Mouse (Mus musculus) stomach, embryonic 14.5 days (tissue): ENCODE measurements at regions not wholly inside any gene's neighbourhood (a gene's known extent, or its start where the extent isn't known, plus 50 kb on each side); places are given as distances from the start of the nearest gene placed in this dataset.

ENCODE experiments used
- ATAC-seq: fragments of 200-750 bp; cut with Nextera tagmentation; 2 replicates; pipeline ENCODE4 v1.8.0; 2017; ENCODE audit warnings: low read depth, moderate TSS enrichment; ENCODE audit not compliant: insufficient number of reproducible peaks, insufficient read depth, low FRiP score
- H3K27ac ChIP-seq: fragments of 300-500 bp; sonication (generic); 2 replicates; pipeline ENCODE4 v1.5.1; 2014; ENCODE audit warnings: mild to moderate bottlenecking, low read length, moderate library complexity, mixed read lengths
- H3K27me3 ChIP-seq: fragments of 300-500 bp; sonication (generic); 2 replicates; pipeline ENCODE4 v1.6.1; 2014; ENCODE audit warnings: low read length, control low read depth, mixed read lengths; ENCODE audit not compliant: control insufficient read depth, insufficient read depth
- H3K36me3 ChIP-seq: fragments of 300-500 bp; sonication (generic); 2 replicates; pipeline ENCODE4 v1.6.1; 2014; ENCODE audit warnings: mild to moderate bottlenecking, control low read depth, low read length, moderate library complexity, mixed read lengths; ENCODE audit not compliant: control insufficient read depth, insufficient read depth
- H3K4me1 ChIP-seq: fragments of 300-500 bp; sonication (generic); 2 replicates; pipeline ENCODE4 v1.6.1; 2014; ENCODE audit warnings: low read length, control low read depth, mixed read lengths; ENCODE audit not compliant: control insufficient read depth, insufficient read depth
- H3K4me2 ChIP-seq: fragments of 300-500 bp; sonication (generic); replicated peaks from 2 replicates; pipeline ENCODE4 v1.6.1; 2014; ENCODE audit warnings: low read depth, low read length, control low read depth
- H3K4me3 ChIP-seq: fragments of 300-500 bp; sonication (generic); 2 replicates; pipeline ENCODE4 v1.5.1; 2014; ENCODE audit warnings: low read depth, low read length, control low read depth
- H3K9ac ChIP-seq: fragments of 300-500 bp; sonication (generic); replicated peaks from 2 replicates; pipeline ENCODE4 v1.6.1; 2014; ENCODE audit warnings: low read depth, mild to moderate bottlenecking, control low read depth, low read length, moderate library complexity, mixed read lengths
- H3K9me3 ChIP-seq: fragments of 300-500 bp; sonication (generic); 2 replicates; pipeline ENCODE4 v1.6.1; 2016; ENCODE audit warnings: low read depth, low read length, control low read depth; ENCODE audit not compliant: control insufficient read depth
- WGBS: fragments of 180-500 bp; shearing (Covaris S2); extraction: QIAGEN DNeasy Blood & Tissue Kit; methylation state at CpG from one replicate; pipeline ENCODE4 v1.1.7; 2014; 5-methylcytosine and 5-hydroxymethylcytosine counted together

DNA sequence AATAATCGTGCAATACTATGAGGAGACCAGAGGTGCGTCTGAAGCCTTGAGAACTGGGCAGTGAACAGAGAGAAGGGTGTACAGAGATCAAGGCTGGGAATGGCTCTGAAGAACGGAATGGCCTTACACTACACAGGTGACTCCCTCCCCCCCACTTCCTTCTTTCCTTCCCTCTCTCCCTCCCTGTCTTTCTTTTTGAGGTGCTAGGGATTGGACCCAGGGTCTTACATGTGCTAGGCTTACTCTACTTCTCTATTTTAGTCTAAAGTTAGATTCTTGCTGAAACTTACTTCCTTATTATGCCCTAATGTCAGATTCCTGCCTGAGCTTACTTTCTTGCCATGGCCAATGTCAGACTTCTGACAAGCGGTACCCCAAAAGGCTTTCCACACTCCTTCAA, 176.2 kb upstream of the Gadl1 start:
- no peak for ATAC-seq
- 87% methylated on average over 4 of the region's 4 CpGs for WGBS
- H3K36me3 ChIP-seq, result no peaks in the 10 kb centered on the region

DNA sequence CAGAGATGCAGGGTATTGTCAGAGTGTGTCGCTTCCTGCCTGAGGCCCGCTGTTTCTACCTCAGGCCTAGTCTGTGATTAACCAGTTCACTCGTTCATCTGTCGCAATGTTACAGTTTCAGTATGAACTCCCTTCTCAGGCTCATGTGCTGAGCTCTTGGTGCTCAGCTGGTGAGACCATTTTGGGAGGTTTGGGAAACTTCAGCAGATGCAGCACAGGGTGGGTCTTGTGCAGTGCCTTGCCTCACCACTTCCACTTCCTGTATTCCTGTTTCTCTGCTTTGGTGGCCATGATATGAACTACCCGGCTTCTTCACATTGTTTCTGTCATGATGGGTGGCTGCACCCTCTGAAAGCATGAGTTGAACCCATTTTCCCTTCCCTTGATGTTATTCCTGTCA, 169.3 kb upstream of the Gadl1 start:
- no peaks in the 10 kb centered on the region for H3K4me1 ChIP-seq
- no peak overlapping the region for H3K27ac ChIP-seq
- WGBS, result 88% methylated on average over 5 of the region's 5 CpGs

More for the DNA sequence above, 176.2 kb upstream of the Gadl1 start:
- Histone ChIP-seq H3K27ac (no peak overlapping the region), H3K9me3 (no peaks in the 10 kb centered on the region), H3K9ac (no peak overlapping the region), H3K4me2 (no peak overlapping the region), H3K4me3 (no peak overlapping the region), H3K4me1 (0 out of 2 replicates have a peak, but pooled peaks cover 3% of the 10 kb centered on the region), H3K27me3 (no peaks in the 10 kb centered on the region)

DNA sequence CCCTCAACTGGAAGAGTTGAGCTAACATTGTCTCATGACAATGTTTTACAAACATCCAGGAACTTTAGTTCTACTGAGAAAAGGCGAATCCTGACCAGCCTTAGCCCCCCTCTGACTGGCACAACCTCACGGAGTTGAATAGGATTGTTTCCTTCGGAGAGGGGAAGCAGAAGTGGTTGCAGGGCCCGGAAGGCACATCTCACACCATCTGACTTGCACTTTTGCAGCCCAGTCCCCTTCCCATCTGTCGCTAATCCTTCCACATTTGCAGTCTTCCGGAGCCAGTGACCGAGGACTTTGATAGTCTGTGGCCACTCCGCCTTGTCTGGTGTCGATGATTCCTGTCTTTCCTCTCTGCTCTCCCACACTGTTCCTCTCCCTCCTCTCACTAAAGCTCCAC, 162.8 kb upstream of the Gadl1 start:
- Histone ChIP-seq H3K36me3 (no peaks in the 10 kb centered on the region), H3K4me1 (no peaks in the 10 kb centered on the region), H3K9me3 (no peaks in the 10 kb centered on the region), H3K27ac (no peak overlapping the region), H3K4me3 (no peak overlapping the region), H3K27me3 (no peaks in the 10 kb centered on the region), H3K4me2 (no peak overlapping the region), H3K9ac (no peak overlapping the region)
- no peak for ATAC-seq
- WGBS, result 73% methylated on average over 9 of the region's 9 CpGs

More for the DNA sequence above, 169.3 kb upstream of the Gadl1 start:
- no peaks in the 10 kb centered on the region for H3K36me3 ChIP-seq
- no peaks in the 10 kb centered on the region for H3K9me3 ChIP-seq
- H3K9ac ChIP-seq, result no peak overlapping the region
- no peak overlapping the region for H3K4me2 ChIP-seq
- no peak overlapping the region for H3K4me3 ChIP-seq
- H3K27me3 ChIP-seq, result no peaks in the 10 kb centered on the region
- no peak for ATAC-seq

DNA sequence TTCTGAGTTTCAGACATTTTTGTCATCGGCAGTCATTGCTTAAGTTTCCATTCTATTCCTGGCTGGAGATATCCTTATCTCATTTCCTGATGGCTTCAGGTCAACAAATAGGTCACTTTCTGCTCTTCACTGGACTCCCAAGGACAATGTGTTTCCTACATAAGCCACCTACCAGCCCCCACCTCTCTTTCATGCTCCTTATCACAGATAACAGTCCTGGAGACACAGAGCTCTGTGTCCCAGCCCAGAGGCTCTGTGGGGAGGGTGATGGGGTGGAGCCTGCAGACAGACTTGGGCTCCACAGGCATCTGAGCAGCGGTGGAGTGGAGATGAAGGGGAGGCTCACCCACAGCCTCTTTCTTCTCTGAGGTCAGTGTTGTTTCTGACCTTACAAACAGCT, 148.8 kb upstream of the Gadl1 start:
- 0 out of 2 replicates have a peak, but pooled peaks cover 4% of the 10 kb centered on the region for H3K4me1 ChIP-seq
- no peak overlapping the region for H3K4me2 ChIP-seq
- no peak overlapping the region for H3K27ac ChIP-seq
- no peak overlapping the region for H3K4me3 ChIP-seq
- H3K9me3 ChIP-seq, result no peaks in the 10 kb centered on the region
- H3K36me3 ChIP-seq, result no peaks in the 10 kb centered on the region
- no peak overlapping the region for H3K9ac ChIP-seq
- WGBS, result 26% methylated on average over 2 of the region's 2 CpGs
- ATAC-seq, result no peak
- H3K27me3 ChIP-seq, result no peaks in the 10 kb centered on the region

DNA sequence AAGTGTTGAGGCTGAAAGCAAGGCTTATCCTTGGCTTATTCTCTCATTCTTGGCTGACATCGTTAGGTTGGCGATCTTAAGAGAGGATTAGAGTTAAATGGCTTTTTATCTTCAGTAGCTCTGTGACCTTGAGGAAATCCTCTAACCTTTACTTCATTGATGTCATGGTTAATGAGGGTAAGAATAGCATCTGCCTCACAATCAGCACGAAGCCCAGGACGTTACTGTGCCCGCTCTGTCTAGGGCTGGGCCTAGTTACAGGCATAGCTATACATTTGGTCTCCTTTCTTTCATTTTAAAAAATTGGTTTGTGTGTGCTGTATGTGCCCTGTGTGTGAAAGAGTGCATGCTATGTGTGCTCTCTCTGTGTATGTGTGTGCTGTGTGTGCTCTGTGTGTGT, 145.1 kb upstream of the Gadl1 start:
- Histone ChIP-seq H3K27ac (no peak overlapping the region), H3K4me1 (0 out of 2 replicates have a peak, but pooled peaks cover 4% of the 10 kb centered on the region), H3K4me3 (no peak overlapping the region), H3K27me3 (no peaks in the 10 kb centered on the region), H3K9me3 (no peaks in the 10 kb centered on the region), H3K36me3 (no peaks in the 10 kb centered on the region), H3K4me2 (no peak overlapping the region), H3K9ac (no peak overlapping the region)
- no peak for ATAC-seq
- WGBS, result 70% methylated on average over 5 of the region's 5 CpGs

DNA sequence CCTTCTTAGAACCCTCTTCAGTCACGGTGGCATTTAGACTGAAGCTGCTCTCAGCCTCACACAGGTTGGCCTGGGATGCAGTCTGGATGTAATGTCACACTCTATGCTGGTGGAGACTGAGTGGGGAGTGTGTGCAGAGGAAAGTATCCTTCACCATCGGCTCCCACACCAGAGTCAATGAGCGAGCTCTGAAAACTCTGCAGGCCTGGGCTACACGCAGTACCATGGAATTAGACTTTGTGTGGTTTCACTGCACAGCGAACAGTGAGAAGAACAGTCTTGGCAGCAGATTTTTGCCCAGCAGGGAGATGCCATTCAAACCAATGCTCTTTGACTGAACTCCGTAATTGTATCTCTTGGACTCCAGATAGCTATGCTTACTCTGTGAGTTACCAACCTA, 142.8 kb upstream of the Gadl1 start:
- WGBS, result 90% methylated on average over 6 of the region's 6 CpGs
- H3K27me3 ChIP-seq, result no peaks in the 10 kb centered on the region
- no peak overlapping the region for H3K4me3 ChIP-seq
- H3K4me1 ChIP-seq, result no peaks in the 10 kb centered on the region
- H3K36me3 ChIP-seq, result no peaks in the 10 kb centered on the region
- no peak overlapping the region for H3K4me2 ChIP-seq
- no peak for ATAC-seq
- no peak overlapping the region for H3K27ac ChIP-seq
- no peaks in the 10 kb centered on the region for H3K9me3 ChIP-seq
- H3K9ac ChIP-seq, result no peak overlapping the region

DNA sequence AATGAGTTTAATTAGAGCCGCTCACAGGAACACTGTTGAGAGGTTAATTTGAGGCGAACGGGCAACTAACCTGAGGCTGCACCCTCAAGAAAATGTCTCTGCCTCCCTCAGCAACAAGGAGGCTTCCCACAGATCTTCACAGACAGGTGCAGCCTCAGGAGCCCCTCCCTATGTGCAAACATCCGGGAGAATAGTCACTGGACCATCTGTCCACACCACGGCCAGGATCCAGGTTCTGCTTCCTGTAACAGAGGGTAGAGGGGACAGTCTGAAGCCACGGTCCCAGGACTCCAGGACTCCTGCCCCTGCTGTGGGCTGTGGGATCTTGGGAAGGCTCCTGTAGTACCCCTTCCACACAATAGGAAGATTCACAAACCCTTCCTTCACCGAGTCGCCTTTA, 134.1 kb upstream of the Gadl1 start:
- H3K4me2 ChIP-seq, result no peak overlapping the region
- no peaks in the 10 kb centered on the region for H3K27me3 ChIP-seq
- no peaks in the 10 kb centered on the region for H3K36me3 ChIP-seq
- no peaks in the 10 kb centered on the region for H3K9me3 ChIP-seq
- H3K27ac ChIP-seq, result no peak overlapping the region
- ATAC-seq, result no peak
- H3K4me3 ChIP-seq, result no peak overlapping the region
- 64% methylated on average over 8 of the region's 8 CpGs for WGBS
- no peak overlapping the region for H3K9ac ChIP-seq
- no peaks in the 10 kb centered on the region for H3K4me1 ChIP-seq

DNA sequence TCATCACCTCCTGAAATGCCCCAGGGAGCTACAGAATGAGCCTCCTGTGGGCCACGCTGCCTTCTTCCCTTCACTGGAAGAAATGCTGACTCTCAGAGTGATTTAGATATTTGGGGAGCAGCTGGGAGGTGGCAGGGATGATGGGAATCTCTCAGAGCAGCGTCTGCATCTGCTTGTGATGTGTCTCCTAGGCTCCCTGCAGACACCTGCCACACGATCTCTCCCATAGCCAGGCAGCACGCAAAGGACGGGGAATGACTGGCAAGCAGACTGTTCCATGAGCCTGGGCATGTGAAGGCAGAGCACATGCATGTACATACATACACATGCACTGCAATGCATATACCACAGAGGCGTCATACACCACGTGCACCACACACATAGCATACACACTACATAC, 133.4 kb upstream of the Gadl1 start:
- Histone ChIP-seq H3K4me2 (no peak overlapping the region), H3K9me3 (no peaks in the 10 kb centered on the region), H3K4me1 (no peaks in the 10 kb centered on the region), H3K4me3 (no peak overlapping the region), H3K27ac (no peak overlapping the region), H3K36me3 (no peaks in the 10 kb centered on the region), H3K9ac (no peak overlapping the region), H3K27me3 (no peaks in the 10 kb centered on the region)
- ATAC-seq, result no peak
- WGBS, result 92% methylated on average over 7 of the region's 7 CpGs

DNA sequence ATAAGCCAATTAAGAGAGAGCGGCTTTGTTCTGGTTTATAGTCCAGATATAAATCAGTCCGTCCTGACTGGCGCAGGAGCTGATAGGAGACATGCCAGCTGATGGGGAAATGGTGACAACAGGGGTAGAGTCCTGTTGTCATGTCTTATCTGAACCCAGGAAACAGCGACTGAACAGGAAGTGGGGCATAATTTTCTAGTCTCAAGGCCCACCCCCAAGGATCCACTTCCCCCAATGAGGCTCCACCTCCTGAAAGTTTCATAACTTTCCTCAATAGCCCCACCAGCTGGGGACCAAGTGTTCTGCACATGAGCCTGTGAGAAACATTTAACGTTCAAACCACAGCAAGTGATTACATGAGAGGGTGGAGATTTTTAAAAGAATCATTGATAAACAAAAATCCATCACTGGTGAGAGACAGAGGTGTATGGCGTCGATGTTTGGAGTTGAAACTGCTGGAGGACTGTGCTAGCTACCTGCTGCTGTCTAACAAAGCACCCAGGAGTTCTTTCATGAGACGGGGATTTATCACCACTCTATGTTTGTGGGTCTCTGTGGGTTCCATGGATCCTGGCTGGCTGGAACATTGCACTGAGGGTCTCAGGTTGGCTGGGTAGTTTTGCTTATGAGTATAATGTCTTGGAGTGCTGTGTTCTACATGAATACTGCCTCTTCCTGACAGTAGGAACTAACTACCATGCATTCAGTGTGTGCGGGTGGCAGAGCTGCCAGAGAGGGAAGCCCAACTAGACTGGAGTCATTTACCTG, 132.0 kb upstream of the Gadl1 start:
- no peak for ATAC-seq
- no peaks in the 10 kb centered on the region for H3K9me3 ChIP-seq
- H3K36me3 ChIP-seq, result no peaks in the 10 kb centered on the region
- no peak overlapping the region for H3K4me2 ChIP-seq
- no peak overlapping the region for H3K9ac ChIP-seq
- H3K4me1 ChIP-seq, result no peaks in the 10 kb centered on the region
- no peak overlapping the region for H3K4me3 ChIP-seq
- H3K27ac ChIP-seq, result no peak overlapping the region
- no peaks in the 10 kb centered on the region for H3K27me3 ChIP-seq
- 84% methylated on average over 9 of the region's 9 CpGs for WGBS
